Mouse (Mus musculus): ENCODE results near the gene Gm6993. TPM values are rescaled to one million over a fixed set of nuclear protein-coding genes. Genes with fewer than 3 reads are reported as not detected.

Gene Gm6993
- total and polyA plus RNA-seq, 2 experiments from 2014 or later = not detected

- ATAC-seq (ENCODE audit: insufficient read depth, low read depth) (no peak), DNase-seq (ENCODE audit: low spot score) (no peak)
- H3K27ac ChIP-seq (ENCODE audit: low read depth) = peak overlapping the region; percentile 62; the same call in 1 of the 2 replicates
- peak overlapping the region; percentile 70 for H3K4me2 ChIP-seq (ENCODE audit: low read depth, low read length)
- 21% methylated on average over 4 of the region's 4 CpGs for WGBS
- H3K9me3 ChIP-seq (replicated peaks; ENCODE audit: control insufficient read depth, low read length) = no peaks in the 10 kb centered on the region
- peak overlapping the region; percentile 74 for H3K4me3 ChIP-seq (ENCODE audit: low read depth, low read length)
- 0 out of 2 replicates have a peak overlapping the region, but pooled peaks have one; percentile 8 for H3K9ac ChIP-seq (replicated peaks; ENCODE audit: low read depth, low read length)
- no peaks in the 10 kb centered on the region for H3K27me3 ChIP-seq (ENCODE audit: control insufficient read depth, insufficient read depth, low read length)
- TF ChIP-seq EP300 (IDR thresholded peaks at IDR 0.05; ENCODE audit: low read depth) = no peak
- H3K36me3 ChIP-seq (replicated peaks; ENCODE audit: control insufficient read depth, insufficient read depth, low read length) = peaks cover 18% of the 10 kb centered on the region; the same call in 1 of the 2 replicates
- peaks cover 45% of the 10 kb centered on the region for H3K4me1 ChIP-seq (ENCODE audit: control insufficient read depth, insufficient read depth)
Observed at GRCm38 (mm10) chr12:31267363-31267762, 26.8 kb downstream of the Gm6993 start.

DNA sequence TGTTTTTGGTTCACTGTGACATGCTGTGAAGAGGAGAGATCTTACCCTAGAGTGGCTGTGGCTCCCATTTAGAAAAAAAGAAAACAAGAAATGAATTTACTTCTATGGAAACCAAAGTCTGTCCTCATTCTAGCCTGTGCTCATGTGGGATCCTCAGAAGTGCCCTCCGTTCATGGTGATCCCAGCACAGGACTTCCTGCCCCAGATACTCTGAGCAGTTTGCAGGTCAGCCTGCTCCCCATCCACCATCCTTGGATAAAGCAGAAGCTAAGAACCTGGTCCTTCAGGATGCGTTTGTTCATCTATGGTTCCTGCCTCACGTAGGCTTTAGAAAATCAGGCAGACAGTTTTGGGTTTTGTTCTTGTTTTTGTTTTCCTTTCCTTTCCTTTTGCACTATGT lies 27.7 kb downstream of the Gm6993 start:
- DNase-seq (ENCODE audit: low spot score) (no peak), ATAC-seq (ENCODE audit: insufficient read depth, low read depth) (no peak)
- H3K36me3 ChIP-seq (replicated peaks; ENCODE audit: control insufficient read depth, insufficient read depth, low read length) = peaks cover 27% of the 10 kb centered on the region
- peak overlapping the region; percentile 74; the same call in 1 of the 2 replicates for H3K4me3 ChIP-seq (ENCODE audit: low read depth, low read length)
- no peak for TF ChIP-seq CTCF (IDR thresholded peaks at IDR 0.05; ENCODE audit: low read depth)
- no peak for TF ChIP-seq EP300 (IDR thresholded peaks at IDR 0.05; ENCODE audit: low read depth)
- no peaks in the 10 kb centered on the region for H3K27me3 ChIP-seq (ENCODE audit: control insufficient read depth, insufficient read depth, low read length)
- H3K9ac ChIP-seq (replicated peaks; ENCODE audit: low read depth, low read length) = no peak overlapping the region
- peak overlapping the region; percentile 70 for H3K4me2 ChIP-seq (ENCODE audit: low read depth, low read length)
- H3K4me1 ChIP-seq (ENCODE audit: control insufficient read depth, insufficient read depth) = peaks cover 45% of the 10 kb centered on the region
- WGBS = 46% methylated on average over 3 of the region's 3 CpGs
- H3K27ac ChIP-seq (ENCODE audit: low read depth) = peak overlapping the region; percentile 32
- no peaks in the 10 kb centered on the region for H3K9me3 ChIP-seq (replicated peaks; ENCODE audit: control insufficient read depth, low read length)

DNA sequence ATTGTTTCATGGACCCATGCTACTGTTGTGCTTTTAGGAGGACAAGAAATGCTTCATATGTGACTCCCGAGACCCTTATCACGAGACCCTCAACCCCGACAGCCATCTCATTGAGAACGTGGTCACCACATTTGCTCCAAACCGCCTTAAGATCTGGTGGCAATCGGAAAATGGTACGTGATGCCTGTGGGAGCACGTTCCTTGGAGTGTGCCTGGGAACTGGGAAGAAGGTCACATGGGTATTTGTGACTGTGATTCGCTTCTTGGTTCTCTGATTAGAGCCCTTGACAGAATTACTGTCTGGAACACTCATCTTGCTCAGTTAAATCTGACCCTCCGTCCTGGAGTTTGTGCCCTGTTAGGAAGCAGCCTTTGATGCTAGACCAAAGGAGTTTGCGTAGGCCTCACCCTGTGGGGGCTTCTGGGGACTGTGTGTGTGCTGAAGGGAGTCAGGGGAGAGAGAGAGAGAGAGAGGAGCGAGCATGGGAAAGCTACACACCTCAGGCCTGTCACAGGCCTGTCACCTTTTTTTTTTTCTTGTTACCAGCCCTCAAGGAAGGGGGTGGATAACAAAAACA lies 28.5 kb downstream of the Gm6993 start:
- ATAC-seq (ENCODE audit: insufficient read depth, low read depth) (no peak), DNase-seq (ENCODE audit: low spot score) (no peak)
- Histone ChIP-seq H3K36me3 (replicated peaks; ENCODE audit: control insufficient read depth, insufficient read depth, low read length) (peaks cover 35% of the 10 kb centered on the region), H3K27ac (ENCODE audit: low read depth) (peak overlapping the region; percentile 61), H3K4me1 (ENCODE audit: control insufficient read depth, insufficient read depth) (peaks cover 41% of the 10 kb centered on the region), H3K9me3 (replicated peaks; ENCODE audit: control insufficient read depth, low read length) (no peaks in the 10 kb centered on the region), H3K4me3 (ENCODE audit: low read depth, low read length) (no peak overlapping the region), H3K4me2 (ENCODE audit: low read depth, low read length) (peak overlapping the region; percentile 19), H3K9ac (replicated peaks; ENCODE audit: low read depth, low read length) (no peak overlapping the region; the same call in 1 of the 2 replicates), H3K27me3 (ENCODE audit: control insufficient read depth, insufficient read depth, low read length) (no peaks in the 10 kb centered on the region)
- WGBS = 32% methylated on average over 12 of the region's 12 CpGs
- TF ChIP-seq EP300 (IDR thresholded peaks at IDR 0.05; ENCODE audit: low read depth) = no peak
- no peak for TF ChIP-seq CTCF (IDR thresholded peaks at IDR 0.05; ENCODE audit: low read depth)

DNA sequence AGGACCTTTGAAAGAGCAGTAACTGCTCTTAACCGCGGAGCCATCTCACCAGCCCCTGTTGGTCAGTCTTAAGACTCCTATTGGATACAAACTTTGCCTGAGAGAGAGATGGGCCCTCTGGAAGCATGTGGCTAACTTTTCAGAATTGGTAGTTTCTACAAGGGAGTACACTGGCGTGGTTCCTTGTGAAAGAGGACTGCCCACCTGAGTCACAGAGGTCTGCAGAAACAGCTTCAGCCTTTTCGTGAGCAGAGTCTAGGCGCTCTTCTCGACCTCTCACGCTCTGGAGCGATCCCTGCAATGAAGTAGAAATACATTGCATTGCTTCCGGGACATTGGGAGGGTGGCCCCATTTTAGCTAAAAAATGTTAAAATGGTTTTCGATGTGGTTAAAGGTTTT lies 29.8 kb downstream of the Gm6993 start:
- no peaks in the 10 kb centered on the region for H3K9me3 ChIP-seq (replicated peaks; ENCODE audit: control insufficient read depth, low read length)
- H3K27me3 ChIP-seq (ENCODE audit: control insufficient read depth, insufficient read depth, low read length) = no peaks in the 10 kb centered on the region
- H3K4me1 ChIP-seq (ENCODE audit: control insufficient read depth, insufficient read depth) = peaks cover 38% of the 10 kb centered on the region
- WGBS = 80% methylated on average over 10 of the region's 10 CpGs
- TF ChIP-seq EP300 (IDR thresholded peaks at IDR 0.05; ENCODE audit: low read depth) (no peak), CTCF (IDR thresholded peaks at IDR 0.05; ENCODE audit: low read depth) (no peak)
- ATAC-seq (ENCODE audit: insufficient read depth, low read depth) = no peak
- no peak overlapping the region for H3K9ac ChIP-seq (replicated peaks; ENCODE audit: low read depth, low read length)
- H3K36me3 ChIP-seq (replicated peaks; ENCODE audit: control insufficient read depth, insufficient read depth, low read length) = peaks cover 48% of the 10 kb centered on the region
- H3K27ac ChIP-seq (ENCODE audit: low read depth) = peak overlapping the region; percentile 77
- 0 out of 2 replicates have a peak overlapping the region, but pooled peaks have one; percentile 15 for H3K4me2 ChIP-seq (ENCODE audit: low read depth, low read length)
- DNase-seq (ENCODE audit: low spot score) = no peak
- no peak overlapping the region for H3K4me3 ChIP-seq (ENCODE audit: low read depth, low read length)

DNA sequence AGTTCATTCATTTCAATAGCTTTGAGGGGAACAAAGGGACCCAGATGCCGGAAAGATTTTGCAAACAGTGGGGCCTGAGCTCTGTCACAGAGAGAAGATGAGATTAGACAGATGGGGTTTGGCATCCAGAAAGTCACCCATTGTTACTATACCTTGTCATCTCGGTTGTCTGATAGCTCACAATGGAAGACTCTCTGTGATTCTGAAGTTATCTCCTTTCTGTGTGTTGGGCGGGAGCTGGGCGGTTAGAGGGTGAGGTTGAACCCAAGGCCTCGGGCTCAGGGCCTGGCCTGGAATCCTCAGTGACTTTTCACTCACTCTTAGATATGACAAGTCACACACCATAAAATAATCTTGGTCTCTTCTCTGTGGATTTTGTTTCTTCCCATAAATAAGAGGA lies 30.2 kb downstream of the Gm6993 start:
- H3K4me2 ChIP-seq (ENCODE audit: low read depth, low read length) = peak overlapping the region; percentile 14
- H3K9ac ChIP-seq (replicated peaks; ENCODE audit: low read depth, low read length) = no peak overlapping the region
- peaks cover 39% of the 10 kb centered on the region for H3K4me1 ChIP-seq (ENCODE audit: control insufficient read depth, insufficient read depth)
- H3K9me3 ChIP-seq (replicated peaks; ENCODE audit: control insufficient read depth, low read length) = no peaks in the 10 kb centered on the region
- ATAC-seq (ENCODE audit: insufficient read depth, low read depth) (no peak), DNase-seq (ENCODE audit: low spot score) (no peak)
- H3K27me3 ChIP-seq (ENCODE audit: control insufficient read depth, insufficient read depth, low read length) = no peaks in the 10 kb centered on the region
- peaks cover 52% of the 10 kb centered on the region for H3K36me3 ChIP-seq (replicated peaks; ENCODE audit: control insufficient read depth, insufficient read depth, low read length)
- 25% methylated on average over 5 of the region's 5 CpGs for WGBS
- TF ChIP-seq CTCF (IDR thresholded peaks at IDR 0.05; ENCODE audit: low read depth) (no peak), EP300 (IDR thresholded peaks at IDR 0.05; ENCODE audit: low read depth) (no peak)
- peak overlapping the region; percentile 77 for H3K27ac ChIP-seq (ENCODE audit: low read depth)
- H3K4me3 ChIP-seq (ENCODE audit: low read depth, low read length) = 0 out of 2 replicates have a peak overlapping the region, but pooled peaks have one; percentile 2
